Mouse (Mus musculus): ENCODE measurements around the gene Stac2. TPM values are rescaled to one million over a fixed set of nuclear protein-coding genes. Genes with fewer than 3 reads are reported as not detected.
A peak's percentile ranks its signal among the peaks of the same experiment; 100 is the strongest.

The Stac2 gene
- total RNA-seq, 2 experiments from 2014 or later: 5.0 to 12.3 TPM

- no peak for DNase-seq (ENCODE audit: low spot score in 2 of 2)
These were observed 52.7 kb downstream of the Stac2 start for GRCm38 (mm10) chr11:98000378-98001140.

- DNase-seq (ENCODE audit: low spot score in 2 of 2): no peak
These were observed 53.5 kb downstream of the Stac2 start for GRCm38 (mm10) chr11:97999748-98000147.

- DNase-seq (ENCODE audit: low spot score in 2 of 2): no peak
These were observed 54.2 kb downstream of the Stac2 start for GRCm38 (mm10) chr11:97998898-97999608.

- no peak for DNase-seq (ENCODE audit: low spot score in 2 of 2)
These were observed 55.0 kb downstream of the Stac2 start for GRCm38 (mm10) chr11:97998074-97998793.

GRCm38 (mm10) chr11:97997387-97997960 lies 55.8 kb downstream of the Stac2 start:
- DNase-seq (ENCODE audit: low spot score in 2 of 2): no peak

GRCm38 (mm10) chr11:97996691-97997090 lies 56.6 kb downstream of the Stac2 start:
- DNase-seq (ENCODE audit: low spot score in 2 of 2): no peak

- DNase-seq (ENCODE audit: low spot score in 2 of 2): peak in 1 of 2 experiments; percentile 41
These were observed 57.5 kb downstream of the Stac2 start, which contains the start of gene Arl5c for GRCm38 (mm10) chr11:97995564-97996288. Arl5c (minus strand) TSS chr11:97996181.

GRCm38 (mm10) chr11:97994539-97995100 lies 58.6 kb downstream of the Stac2 start:
- peak; percentile 79 to 87 for DNase-seq (ENCODE audit: low spot score in 2 of 2)

GRCm38 (mm10) chr11:97988530-97989096 lies 64.6 kb downstream of the Stac2 start:
- peak; percentile 86 to 89 for DNase-seq (ENCODE audit: low spot score in 2 of 2)

- DNase-seq (ENCODE audit: low spot score in 2 of 2): peak; percentile 95 to 99
These were observed 65.4 kb downstream of the Stac2 start for GRCm38 (mm10) chr11:97987551-97988526.

GRCm38 (mm10) chr11:97986738-97987465 lies 66.4 kb downstream of the Stac2 start:
- DNase-seq (ENCODE audit: low spot score in 2 of 2): no peak

Small RNAs within 50 kb of the gene (microRNA-seq; reads per million reads assigned to microRNA genes)
- gene Gm27597 (ENCODE audit: borderline number of aligned reads in 2 of 2): 0 reads per million in 2 experiments

Other genes with a start within 250 kb of the Stac2 start
- gene B230217C12Rik, start 212.7 kb downstream of the Stac2 start, total RNA-seq (2021): 1 to 10 TPM; 3.7 to 4.0 TPM
- gene Fbxo47, start 169.3 kb downstream of the Stac2 start, total RNA-seq (2021): 1 to 10 TPM in 1 of 2 experiments, under 1 TPM in 1; 0.58 to 1.2 TPM
- gene Plxdc1, start 67.0 kb downstream of the Stac2 start, total RNA-seq (2021): 10 to 100 TPM in 1 of 2 experiments, 1 to 10 TPM in 1; 6.9 to 16.2 TPM
- gene Arl5c, start 57.3 kb downstream of the Stac2 start, total RNA-seq (2021): under 1 TPM; 0.45 to 0.63 TPM
- 10 to 100 TPM in 1 of 2 experiments, 1 to 10 TPM in 1; 8.6 to 10.1 TPM for gene Cacnb1, start 30.4 kb downstream of the Stac2 start, total RNA-seq (2021)
- 1,000 to 10,000 TPM; 1,100 to 1,184 TPM for gene Rpl19, start 26.8 kb downstream of the Stac2 start, total RNA-seq (2021)
- 10 to 100 TPM; 21.6 to 27.7 TPM for gene Fbxl20, start 96.9 kb upstream of the Stac2 start, total RNA-seq (2021)
- gene Med1, start 139.8 kb upstream of the Stac2 start, total RNA-seq (2021): 10 to 100 TPM; 41.4 to 66.1 TPM
- 10 to 100 TPM; 39.2 to 45.6 TPM for gene Cdk12, start 149.6 kb upstream of the Stac2 start, total RNA-seq (2021)